Mouse (Mus musculus): ENCODE measurements around the gene Tspo.

GRCm38 (mm10) chr15:83569682-83570081 is 6.3 kb downstream of the Tspo start:
- TF ChIP-seq POLR2A (IDR thresholded peaks at IDR 0.05; ENCODE audit: low read depth, low read length), result no peak
- TF ChIP-seq CTCF (IDR thresholded peaks at IDR 0.05; ENCODE audit: extremely low read depth, insufficient read length, insufficient replicate concordance, low read depth, low read length), result no peak
